Mouse (Mus musculus) left cerebral cortex, postnatal 10 days (tissue): ENCODE data around the gene Dnajc13. TPM values are rescaled to one million over a fixed set of nuclear protein-coding genes. Genes with fewer than 3 reads are reported as not detected.
A peak's percentile ranks its signal among the peaks of the same experiment; 100 is the strongest.

Source experiments
- DNase-seq, 2 experiments: peaks; one replicate each; pipeline ENCODE4 v3.0.0; 2021 to 2022; ENCODE audit warnings: low spot score in 2 of 2, mixed read lengths in 1 of 2; ENCODE audit errors: extremely low spot score in 1 of 2
- intact Hi-C: fragments of 180-260 bp; cut with DNase I; formaldehyde crosslinking; loops from one replicate; pipeline ENCODE4 v1.15.1; 2025
- total RNA-seq, 2 experiments: library from RNA; stranded (reverse); gene quantifications; 2 replicates each; pipeline ENCODE4 v1.2.3; 2021

Dnajc13 gene
- total RNA-seq, 2 experiments from 2014 or later, result 74.5 to 76.7 TPM

DNA sequence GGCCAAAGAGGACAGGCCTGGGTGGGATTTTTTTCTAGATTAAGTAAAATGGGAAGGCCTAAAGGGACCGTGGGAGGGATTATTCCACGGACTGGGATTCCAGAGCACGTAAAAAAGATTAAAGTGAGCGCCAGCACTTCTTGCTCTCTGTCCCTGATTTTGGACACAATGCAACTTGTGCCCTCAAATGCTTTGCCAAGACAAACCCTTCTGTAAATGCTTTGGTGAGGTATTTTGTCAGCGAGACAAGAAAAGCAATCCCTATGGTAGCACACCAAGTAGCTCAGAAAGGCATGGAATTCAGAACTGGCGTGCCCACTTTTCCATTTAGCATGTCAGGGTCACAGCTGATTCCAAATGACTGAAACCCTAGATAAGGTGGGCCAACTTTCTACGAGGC lies 113.8 kb downstream of the Dnajc13 start:
- intact Hi-C loops, result no loop called here

DNA sequence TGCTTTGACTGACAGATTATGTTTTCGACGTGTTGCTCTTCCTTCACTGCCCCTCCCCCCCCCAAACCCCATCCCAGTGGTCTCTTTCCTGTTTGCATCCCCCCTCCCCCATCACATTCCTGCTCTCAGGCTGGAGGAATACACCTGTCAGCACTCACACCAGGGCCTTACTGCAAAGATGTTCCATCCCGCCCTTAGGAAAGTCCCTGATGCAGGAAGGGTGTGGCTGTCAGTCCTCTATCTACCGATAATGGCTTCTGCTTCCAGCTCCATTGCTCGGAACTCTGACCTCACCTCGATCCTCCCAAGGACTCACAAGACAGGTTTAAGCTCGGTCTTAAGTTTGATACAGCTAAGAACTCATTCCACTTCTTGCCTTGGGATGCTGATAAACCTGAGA lies 116.0 kb downstream of the Dnajc13 start:
- intact Hi-C loops, result no loop called here
- no peak for DNase-seq

More for the DNA sequence above, 113.8 kb downstream of the Dnajc13 start:
- no peak for DNase-seq

DNA sequence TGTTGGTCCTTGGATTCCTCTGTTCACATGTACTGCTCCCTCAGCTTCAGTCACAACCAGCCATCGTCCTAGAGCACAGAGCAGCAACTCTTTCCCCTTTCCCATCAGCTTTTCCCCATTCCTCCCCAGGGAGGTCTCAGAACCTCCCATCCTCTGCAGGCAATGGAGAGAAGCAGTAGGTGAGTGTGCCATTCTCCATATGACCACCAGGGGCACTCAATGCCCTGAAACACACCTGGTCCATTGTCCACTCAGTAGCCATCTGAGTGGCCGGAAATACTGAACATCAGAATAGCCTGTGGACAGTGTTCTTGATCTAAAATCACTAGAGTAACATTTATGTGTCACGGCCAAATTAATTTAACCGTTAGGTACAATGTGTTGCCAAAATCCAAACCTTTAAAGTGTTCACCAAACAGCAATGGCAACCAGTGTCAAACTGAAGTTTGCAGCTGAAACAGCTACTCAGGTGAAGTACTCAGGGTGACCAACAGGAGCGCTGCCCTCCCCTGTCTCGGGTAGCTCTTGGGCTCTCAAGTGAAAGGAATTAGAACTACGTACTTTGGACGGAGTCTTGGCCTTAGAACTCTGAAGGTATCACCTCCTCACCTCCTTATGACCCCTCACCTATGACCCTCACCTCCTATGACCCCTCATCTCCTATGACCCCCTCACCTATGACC lies 118.3 kb downstream of the Dnajc13 start:
- no peak for DNase-seq
- intact Hi-C loops, result no loop called here

DNA sequence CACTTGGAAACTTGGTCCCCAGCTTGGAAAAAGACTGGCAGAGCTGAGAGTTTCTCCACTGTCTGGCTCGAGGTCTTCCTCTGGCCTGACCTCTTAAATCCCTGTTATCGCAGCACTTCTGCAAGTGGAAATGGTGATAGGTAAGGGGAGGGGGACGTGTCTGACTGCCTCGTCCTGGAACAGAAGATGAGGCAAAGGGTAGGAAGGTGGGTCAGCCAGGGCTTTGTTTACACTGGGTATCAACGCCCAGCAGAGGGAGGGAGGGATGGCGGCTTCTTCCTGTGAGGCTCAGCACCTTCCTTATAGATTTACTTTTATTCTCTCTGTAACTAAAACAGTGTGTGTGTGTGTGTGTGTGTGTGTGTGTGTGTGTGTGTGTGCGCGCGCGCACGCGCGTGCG lies 119.9 kb downstream of the Dnajc13 start:
- intact Hi-C loops, result no loop called here

DNA sequence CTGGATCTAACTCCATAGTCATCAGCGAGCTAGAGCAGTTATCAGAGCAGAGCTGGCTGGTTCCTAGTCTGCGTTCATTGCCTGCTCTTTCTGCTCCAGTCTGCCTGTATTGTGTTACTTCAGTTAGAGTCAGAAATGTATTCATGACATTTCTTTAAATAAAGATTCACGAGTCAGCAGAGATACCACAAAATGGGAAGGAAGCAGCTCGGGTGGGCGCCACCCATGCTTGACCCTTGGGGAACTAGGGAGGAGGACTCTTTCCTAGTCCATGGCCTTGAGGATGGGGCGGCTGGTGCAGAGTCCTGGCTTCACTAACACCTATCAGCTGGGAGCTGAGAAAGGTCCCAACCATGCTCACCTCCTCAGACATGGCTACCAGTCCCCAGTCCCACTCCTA lies 122.4 kb downstream of the Dnajc13 start:
- intact Hi-C loops, result no loop called here
- no peak for DNase-seq

More for the DNA sequence above, 119.9 kb downstream of the Dnajc13 start:
- DNase-seq, result no peak

DNA sequence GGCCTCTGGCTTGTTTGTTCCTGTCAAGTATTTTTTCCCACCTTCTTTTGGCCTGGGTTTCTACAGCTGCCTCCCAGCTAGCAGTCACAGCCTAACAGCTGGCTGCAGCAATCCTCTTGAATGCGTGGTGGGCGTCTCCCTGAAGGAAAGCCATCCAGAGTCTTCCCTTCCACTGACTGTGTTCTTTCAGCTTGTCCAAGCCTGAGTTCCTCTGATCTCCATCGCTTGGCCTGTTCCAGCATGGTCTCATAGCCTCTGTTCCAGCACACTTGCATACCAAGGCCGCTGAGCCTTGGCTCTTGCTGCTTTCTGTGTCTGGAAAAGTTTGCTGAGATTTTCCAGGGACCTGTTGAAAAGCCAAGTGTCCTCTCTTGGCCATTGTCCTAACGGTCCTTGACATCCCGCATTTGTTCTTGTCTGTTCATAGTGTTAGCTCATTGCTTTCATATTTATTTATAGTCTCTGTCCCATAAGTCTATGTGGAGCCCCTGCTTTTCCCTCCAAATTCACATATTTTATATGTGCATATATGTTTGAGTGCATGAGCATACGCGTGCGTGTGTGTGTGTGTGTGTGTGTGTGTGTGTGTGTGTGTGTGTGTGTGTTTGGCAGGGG lies 132.5 kb downstream of the Dnajc13 start:
- DNase-seq, result no peak
- intact Hi-C loops, result no loop called here

DNA sequence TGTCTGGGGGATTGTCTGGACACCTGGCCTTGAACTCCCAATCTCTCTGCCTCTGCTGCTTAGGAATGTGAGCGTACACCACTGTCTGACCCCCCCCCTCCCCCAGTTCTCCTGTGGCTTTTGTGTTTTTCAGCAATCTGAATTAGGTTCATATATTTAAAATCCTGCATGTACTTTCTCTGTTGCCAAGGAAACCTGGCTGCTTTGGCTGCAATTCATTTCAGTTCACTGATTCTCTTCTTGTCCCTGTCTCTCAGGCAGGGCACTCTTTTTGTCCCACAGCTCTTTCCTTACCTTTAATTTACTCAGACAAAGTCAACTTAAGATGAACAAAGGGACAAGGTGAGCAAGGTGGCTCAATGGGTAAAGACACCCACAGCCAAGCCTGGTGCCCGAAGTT lies 134.6 kb downstream of the Dnajc13 start:
- DNase-seq, result peak in 1 of 2 experiments; percentile 70
- intact Hi-C loops, result no loop called here

DNA sequence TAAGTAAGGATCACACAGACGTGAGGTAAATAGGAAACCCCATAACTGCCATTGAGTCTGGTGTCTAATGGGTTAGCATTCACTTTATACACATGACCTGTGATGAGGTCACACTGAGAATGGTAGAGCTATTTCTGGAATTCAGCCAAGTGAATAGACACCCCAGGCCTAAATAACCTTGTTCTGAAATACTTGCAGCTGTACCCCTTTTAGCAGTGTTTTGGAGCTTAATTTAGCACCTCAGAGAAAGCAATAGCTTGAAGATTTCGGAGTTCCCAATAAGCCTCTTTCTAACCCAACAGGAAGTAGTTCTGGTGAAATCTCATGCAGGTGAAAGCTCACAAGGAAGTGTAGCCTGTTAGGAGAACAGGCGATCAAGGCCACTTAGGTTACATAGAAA lies 135.9 kb downstream of the Dnajc13 start, which contains the start of gene Ackr4:
TSS of gene Ackr4 (minus strand) at position 101 of the 400 bp plus-strand sequence.
- intact Hi-C loops, result no loop called here
- DNase-seq, result no peak

DNA sequence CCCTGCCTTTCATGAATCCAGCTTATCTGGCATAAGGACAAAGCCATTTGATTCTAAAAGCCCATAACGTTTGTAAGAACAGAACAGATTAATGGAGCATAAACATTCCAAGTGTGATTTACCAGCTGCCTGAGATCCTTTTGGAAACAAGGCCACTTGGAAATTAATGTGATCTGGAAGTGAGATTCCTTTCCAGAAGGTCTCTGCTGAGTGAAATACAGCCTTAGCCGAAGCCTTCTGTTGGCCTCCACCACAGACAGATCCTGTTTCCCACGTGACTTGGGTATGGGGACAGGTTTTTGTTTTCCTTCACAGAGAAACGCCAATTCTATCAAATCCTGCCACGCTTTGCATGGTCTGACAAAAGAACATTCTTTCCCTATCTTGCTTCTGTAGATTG lies 139.1 kb downstream of the Dnajc13 start:
- no peak for DNase-seq

DNA sequence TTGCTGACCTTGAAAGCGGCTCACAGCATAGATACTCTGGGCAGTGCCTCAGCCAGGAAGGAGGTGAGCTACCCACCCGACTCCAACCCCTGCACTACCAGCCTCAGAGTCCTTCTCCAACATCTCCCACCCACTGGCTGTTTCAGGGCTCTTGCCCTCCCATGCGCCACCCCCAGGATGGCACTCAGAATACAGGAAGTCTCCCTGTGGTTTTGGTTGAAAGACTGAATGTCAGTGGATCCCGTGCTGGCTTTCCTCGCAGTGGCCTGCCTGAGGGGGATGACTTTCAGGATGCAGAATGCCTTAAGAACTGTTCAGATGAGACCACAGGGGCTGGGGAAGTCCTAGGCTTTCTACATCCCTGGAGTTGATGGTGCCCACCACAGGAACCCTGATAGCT lies 139.6 kb downstream of the Dnajc13 start:
- intact Hi-C loops, result no loop called here
- no peak for DNase-seq

More for the DNA sequence above, 139.1 kb downstream of the Dnajc13 start:
- intact Hi-C loops, result no loop called here

DNA sequence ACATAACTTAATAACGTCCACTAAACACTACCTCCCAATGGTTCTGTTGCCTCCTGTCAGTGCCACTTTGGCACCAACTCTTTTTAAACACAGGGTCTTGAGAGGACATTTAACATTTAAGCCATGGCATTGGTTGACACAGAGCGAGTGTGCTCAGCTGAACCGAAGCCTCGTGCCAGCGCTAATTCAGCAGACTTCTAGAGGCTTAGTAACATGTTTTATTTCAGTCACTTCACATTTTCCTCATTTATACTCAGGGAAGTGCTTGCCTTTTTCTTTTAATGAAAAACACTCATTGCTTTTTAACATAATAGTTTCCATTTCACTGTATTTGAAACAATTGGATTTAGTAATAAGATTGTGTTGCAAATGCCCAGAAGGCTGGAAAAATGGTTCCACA lies 153.6 kb downstream of the Dnajc13 start:
- no peak for DNase-seq

DNA sequence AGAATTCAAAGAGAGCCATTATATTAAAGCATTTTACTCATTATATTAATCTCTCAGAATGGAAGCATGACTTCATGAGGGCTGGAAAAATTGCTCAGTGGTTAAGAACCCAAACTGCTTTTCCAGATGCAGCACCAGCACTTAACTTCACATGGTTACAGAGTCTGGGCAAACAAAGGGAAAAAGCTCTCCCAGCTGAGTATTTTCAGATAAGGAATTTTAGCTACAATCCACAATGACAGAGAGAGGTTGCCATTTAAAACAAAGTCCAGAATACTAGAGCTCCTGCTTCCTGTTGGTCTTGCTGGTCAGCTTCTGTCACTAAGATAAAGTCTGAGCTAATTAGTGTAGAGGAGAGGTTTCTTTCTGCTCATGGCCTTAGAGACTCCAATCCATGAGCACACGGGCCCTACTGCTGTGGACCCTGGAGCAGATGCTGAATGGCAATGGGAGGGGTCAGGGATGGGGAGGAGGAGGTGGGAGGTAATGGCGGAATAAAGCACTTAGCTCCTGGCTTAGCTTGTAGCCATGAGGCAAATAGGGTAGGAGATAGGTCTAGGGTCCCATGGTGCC lies 154.1 kb downstream of the Dnajc13 start:
- no peak for DNase-seq

More for the DNA sequence above, 153.6 kb downstream of the Dnajc13 start:
- intact Hi-C loops, result no loop called here

DNA sequence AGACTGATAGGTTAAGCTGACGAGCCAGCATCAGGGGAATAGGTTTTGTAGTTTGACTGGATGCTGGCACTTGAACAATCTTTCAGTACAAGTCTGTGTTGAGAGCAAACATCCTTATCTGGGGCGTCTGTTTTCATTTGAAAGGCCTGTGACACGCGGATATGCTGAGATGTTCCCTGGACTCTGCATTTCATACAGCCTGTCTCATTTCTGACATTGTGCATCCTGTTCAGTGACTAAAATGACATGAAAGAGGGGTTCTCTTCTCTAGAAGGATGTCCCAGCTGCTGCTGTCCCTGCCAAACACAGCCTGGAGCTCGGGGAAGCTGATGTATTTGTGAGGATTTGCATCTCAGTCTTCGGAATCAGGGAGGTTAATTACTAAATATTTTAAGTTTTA lies 155.2 kb downstream of the Dnajc13 start:
- no peak for DNase-seq
- intact Hi-C loops, result no loop called here

More for the DNA sequence above, 154.1 kb downstream of the Dnajc13 start:
- intact Hi-C loops, result no loop called here

DNA sequence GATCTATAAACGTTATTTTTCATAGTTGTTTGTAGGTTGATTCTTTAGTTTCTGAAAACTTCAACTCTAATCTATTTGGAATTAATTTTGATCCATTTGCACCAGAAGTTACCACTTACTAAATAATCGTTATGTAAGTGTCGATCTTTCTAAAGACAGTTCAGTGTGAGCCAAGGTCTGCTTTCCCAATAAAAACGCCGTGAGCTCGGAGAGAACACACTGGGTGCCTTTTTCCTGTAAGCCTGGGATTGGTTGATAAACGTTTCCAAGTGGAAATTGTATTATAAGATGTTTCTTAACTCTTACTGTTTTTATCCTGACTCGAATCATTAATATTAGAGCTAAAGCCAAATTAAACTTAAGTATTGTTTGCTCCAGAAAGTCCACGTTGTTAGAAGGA lies 155.8 kb downstream of the Dnajc13 start:
- no peak for DNase-seq
- intact Hi-C loops, result no loop called here

DNA sequence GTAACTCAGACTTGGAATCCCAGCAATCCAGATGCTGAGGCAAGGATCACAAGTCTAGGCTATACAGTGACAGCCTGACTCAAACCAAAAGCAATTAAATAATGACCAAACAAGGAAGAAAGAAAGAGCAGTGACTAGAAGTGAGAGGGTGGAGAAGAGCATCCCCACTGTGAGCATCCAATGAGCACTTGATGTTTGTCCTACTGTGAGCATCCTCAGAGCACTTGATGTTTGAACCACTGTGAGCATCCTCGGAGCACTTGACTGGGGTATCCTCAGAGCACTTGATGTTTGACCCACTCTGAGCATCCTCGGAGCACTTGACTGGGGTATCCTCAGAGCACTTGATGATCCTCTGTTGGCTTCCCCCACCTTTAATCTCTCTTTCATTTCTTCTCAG lies 157.7 kb downstream of the Dnajc13 start:
- no peak for DNase-seq
- intact Hi-C loops, result no loop called here

DNA sequence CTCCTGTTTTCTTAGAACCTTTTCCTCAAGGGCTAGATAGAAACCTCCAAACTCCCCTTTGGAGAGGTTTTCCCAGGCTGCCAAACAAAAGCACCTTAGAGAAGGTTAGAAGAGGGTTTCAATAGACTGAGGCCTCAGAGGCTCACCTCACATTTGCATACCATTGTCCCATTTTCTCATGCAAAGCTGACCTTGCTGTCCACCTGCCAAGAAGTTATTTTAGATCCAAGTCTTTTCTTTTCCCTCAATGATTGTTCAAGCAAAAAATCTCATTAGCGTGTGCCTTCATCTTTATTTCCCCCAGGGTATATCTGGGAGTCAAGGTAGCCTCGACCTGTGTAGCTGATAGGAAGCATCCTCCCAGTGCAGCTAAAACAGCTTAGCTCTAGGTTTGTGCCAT lies 159.8 kb downstream of the Dnajc13 start:
- intact Hi-C loops, result no loop called here
- DNase-seq, result no peak

DNA sequence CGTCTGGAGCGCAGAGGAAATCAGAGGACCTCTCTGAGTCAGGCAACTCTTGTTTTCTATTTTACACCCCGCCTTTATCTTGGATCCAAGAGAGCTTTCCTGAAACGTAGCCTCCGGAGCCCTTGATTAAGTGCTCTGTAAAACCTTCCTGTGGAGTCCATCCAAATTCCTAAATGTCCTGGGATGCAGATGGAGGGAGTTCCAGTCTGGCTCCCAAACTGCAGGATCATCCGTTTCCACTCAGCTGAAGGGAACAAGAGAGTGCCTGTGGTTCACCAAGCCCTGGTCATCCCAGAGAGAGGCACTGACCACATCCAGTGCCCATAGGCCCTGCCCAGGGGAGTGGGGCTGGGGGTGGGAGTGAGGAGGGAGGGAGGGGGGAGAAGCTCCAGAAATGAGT lies 160.4 kb downstream of the Dnajc13 start:
- intact Hi-C loops, result no loop called here

DNA sequence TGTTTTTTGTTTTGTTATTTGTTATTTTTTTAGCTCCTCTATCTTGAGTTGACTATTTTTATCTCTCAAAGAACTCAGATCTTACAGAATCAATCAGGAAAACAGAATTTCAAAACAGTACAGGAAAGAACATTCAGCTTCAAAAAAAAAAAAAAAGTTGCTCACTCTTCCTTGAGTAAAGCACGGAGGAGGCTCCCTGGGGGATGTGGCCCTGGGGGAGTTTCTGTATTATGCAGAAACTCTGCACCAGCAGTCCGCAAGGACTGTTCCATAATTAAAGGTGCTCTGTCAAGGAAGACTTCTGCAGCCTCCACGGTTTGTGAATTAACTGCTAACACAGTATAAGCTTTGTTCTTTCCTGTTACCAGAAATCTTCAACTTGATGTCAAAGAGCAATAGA lies 161.3 kb downstream of the Dnajc13 start:
- no peak for DNase-seq
- intact Hi-C loops, result no loop called here

More for the DNA sequence above, 160.4 kb downstream of the Dnajc13 start:
- no peak for DNase-seq
